Mouse (Mus musculus) layer of hippocampus, adult 11-12 months (tissue): ENCODE results near the gene Erbb3.

ENCODE experiments used
- DNase-seq: peaks from one replicate; pipeline ENCODE4 v3.0.0; 2022; ENCODE audit warnings: low spot score

The Erbb3 gene

GRCm38 (mm10) chr10:128612433-128613153 is 23.1 kb upstream of the Erbb3 start:
- DNase-seq: peak; percentile 60

- DNase-seq: no peak
These were observed 17.0 kb upstream of the Erbb3 start for GRCm38 (mm10) chr10:128606483-128606882.

- DNase-seq: no peak
These were observed 13.1 kb upstream of the Erbb3 start for GRCm38 (mm10) chr10:128602470-128603128.

- DNase-seq: no peak
These were observed 12.0 kb upstream of the Erbb3 start for GRCm38 (mm10) chr10:128601499-128601898.

GRCm38 (mm10) chr10:128598476-128598875 is 9.0 kb upstream of the Erbb3 start:
- DNase-seq: no peak

- DNase-seq: no peak
These were observed 3.3 kb upstream of the Erbb3 start for GRCm38 (mm10) chr10:128592797-128593196.

- no peak for DNase-seq
These were observed 2.0 kb upstream of the Erbb3 start for GRCm38 (mm10) chr10:128591436-128591835.

- peak; percentile 44 for DNase-seq
These were observed 790 bp upstream of the Erbb3 start for GRCm38 (mm10) chr10:128590193-128590690.

GRCm38 (mm10) chr10:128588775-128589463 is 533 bp downstream of the Erbb3 start:
- no peak for DNase-seq

- DNase-seq: no peak
These were observed 1.3 kb downstream of the Erbb3 start for GRCm38 (mm10) chr10:128588136-128588535.

GRCm38 (mm10) chr10:128587697-128588096 is 1.8 kb downstream of the Erbb3 start:
- DNase-seq: no peak

GRCm38 (mm10) chr10:128587120-128587519 is 2.3 kb downstream of the Erbb3 start:
- no peak for DNase-seq

GRCm38 (mm10) chr10:128586546-128586945 is 2.9 kb downstream of the Erbb3 start:
- peak; percentile 56 for DNase-seq

- no peak for DNase-seq
These were observed 5.1 kb downstream of the Erbb3 start for GRCm38 (mm10) chr10:128584386-128584785.

- peak; percentile 47 for DNase-seq
These were observed 5.8 kb downstream of the Erbb3 start for GRCm38 (mm10) chr10:128583644-128584043.

GRCm38 (mm10) chr10:128579731-128580130 is 9.7 kb downstream of the Erbb3 start:
- no peak for DNase-seq

- no peak for DNase-seq
These were observed 10.2 kb downstream of the Erbb3 start for GRCm38 (mm10) chr10:128579298-128579697.

- no peak for DNase-seq
These were observed 11.1 kb downstream of the Erbb3 start for GRCm38 (mm10) chr10:128578330-128578729.

GRCm38 (mm10) chr10:128575063-128575462 is 14.4 kb downstream of the Erbb3 start:
- no peak for DNase-seq

- DNase-seq: peak; percentile 98
These were observed 23.5 kb downstream of the Erbb3 start, which contains the start of gene Pa2g4 for GRCm38 (mm10) chr10:128565788-128566531. Gene Pa2g4, minus strand, starts transcription at chr10:128565987.

- DNase-seq: no peak
These were observed 24.2 kb downstream of the Erbb3 start for GRCm38 (mm10) chr10:128565206-128565787.

- no peak for DNase-seq
These were observed 25.9 kb downstream of the Erbb3 start for GRCm38 (mm10) chr10:128563544-128563943.
